Mouse (Mus musculus): ENCODE data around the gene 1700029H14Rik.

DNA sequence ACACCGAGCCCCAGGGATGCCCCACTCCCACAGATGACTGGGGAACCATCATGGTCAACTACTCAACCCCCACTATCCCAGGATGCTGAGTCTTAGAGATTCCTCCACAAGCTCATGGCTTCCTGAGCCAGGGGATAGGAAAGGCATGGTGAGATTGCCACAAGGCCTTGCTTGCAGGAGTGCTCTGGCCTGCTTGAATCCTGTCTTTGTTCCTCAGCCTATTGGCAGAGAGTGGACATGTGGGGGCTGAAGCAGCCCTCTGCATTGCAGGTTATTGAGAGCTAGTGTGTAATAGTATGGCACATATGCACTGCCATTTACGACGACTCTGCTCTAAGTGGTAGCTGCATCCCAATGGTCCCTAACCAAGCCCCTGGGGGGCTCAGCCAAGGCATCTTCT, 31.9 kb downstream of the 1700029H14Rik start:
- TF ChIP-seq CTCF (IDR thresholded peaks at IDR 0.05; ENCODE audit: low read depth): no peak
- TF ChIP-seq EP300 (IDR thresholded peaks at IDR 0.05; ENCODE audit: low read depth): no peak

All from liver, postnatal 0 days (tissue).